Mouse (Mus musculus): ENCODE results near the gene Ambra1.

The Ambra1 gene

DNA sequence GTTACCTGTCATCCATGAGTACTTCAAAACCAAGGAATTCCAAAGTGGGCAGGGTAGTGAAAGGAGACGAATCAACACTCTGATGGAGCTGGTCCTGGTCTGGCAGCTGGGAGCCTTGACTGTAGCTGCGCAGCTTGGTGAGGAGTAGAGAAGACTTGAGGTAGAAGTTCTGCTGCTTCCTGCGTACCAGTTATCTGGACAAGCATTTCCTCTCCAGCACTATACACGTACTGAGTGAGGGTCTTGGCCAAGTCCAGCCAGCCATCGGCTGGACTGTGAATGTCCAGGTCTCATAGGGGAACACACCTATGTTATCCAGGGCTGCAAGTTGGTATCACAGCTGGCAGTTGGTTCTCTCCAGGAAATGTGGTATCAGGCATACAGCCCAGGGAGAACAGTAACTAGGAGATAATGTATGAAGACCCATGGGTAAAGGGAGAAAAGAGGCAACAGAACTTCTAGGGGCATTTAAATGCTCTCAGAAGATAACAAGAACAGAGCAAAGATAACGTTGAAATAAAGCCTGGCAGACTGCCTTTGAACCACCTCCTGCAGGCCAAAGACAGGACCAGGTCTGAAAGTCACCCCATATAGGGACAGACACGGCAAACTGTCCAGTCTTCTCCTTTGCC lies 186.5 kb downstream of the Ambra1 start:
- ATAC-seq (ENCODE audit: insufficient number of reproducible peaks, low FRiP score, low TSS enrichment), result no peak

DNA sequence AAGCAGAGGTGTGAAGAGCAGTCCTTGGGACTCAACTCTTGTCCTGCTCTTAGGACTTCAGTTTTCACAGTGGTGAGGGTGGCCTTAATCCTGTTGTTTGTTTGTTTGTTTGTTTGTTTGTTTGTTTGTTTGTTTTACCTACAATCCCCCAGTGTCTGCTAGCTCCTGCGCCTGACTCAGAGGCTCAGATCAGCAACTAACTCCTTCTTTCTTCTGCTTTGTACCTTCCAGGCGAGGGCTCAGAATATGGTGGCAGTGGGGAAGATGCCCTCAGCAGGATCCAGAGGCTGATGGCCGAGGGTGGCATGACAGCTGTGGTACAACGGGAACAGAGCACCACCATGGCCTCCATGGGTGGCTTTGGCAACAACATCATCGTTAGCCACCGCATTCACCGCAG lies 187.2 kb downstream of the Ambra1 start:
- ATAC-seq (ENCODE audit: insufficient number of reproducible peaks, low FRiP score, low TSS enrichment), result no peak

DNA sequence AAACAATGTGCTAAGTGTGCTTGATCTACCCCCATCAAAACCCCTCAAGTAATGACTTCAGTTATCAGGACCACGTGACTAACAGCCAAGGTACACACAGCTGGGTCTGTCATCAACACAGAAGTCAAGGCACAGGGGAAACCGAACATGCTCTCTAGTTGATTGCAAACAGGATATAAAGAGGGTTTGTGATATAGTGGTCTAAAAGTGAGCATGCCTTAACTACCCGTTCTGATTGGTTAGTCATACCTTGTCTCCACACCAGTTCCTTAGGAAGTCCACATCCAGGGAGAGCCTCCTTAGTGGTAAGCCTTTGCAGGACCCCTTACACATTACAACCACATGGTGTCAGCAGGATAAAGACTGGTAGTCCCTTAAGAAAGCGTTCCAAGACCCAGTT lies 190.2 kb downstream of the Ambra1 start:
- no peak for ATAC-seq (ENCODE audit: insufficient number of reproducible peaks, low FRiP score, low TSS enrichment)

DNA sequence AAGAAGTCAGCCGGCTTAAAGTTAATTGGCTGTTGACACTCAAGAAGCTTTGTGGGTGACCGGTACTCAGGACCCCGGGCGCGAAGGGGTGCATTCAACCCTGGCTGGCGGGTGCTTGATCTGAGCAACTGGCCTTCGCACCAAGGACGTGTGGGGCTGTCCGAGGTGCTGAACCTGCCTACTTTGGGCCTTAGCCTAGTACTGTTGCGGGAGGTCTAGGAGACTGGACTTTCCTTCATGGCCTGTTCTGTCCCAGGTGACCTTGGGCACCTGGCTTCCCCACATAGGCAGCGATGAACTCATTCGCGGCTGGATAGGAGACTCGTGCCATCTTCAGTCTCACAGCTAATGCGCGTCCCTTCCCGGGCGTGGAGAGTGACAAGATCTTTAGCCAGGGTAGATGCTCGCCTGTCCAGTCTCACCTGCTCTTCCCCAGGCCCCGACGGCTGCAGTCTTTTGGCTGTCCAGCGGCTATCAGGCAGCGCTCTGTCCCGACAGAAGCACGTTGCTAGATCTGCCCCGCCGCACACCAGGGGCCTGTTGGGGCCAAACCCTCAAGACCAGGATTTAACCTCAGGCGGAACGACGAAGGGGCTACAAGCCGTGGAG lies 191.4 kb downstream of the Ambra1 start:
- no peak for ATAC-seq (ENCODE audit: insufficient number of reproducible peaks, low FRiP score, low TSS enrichment)

DNA sequence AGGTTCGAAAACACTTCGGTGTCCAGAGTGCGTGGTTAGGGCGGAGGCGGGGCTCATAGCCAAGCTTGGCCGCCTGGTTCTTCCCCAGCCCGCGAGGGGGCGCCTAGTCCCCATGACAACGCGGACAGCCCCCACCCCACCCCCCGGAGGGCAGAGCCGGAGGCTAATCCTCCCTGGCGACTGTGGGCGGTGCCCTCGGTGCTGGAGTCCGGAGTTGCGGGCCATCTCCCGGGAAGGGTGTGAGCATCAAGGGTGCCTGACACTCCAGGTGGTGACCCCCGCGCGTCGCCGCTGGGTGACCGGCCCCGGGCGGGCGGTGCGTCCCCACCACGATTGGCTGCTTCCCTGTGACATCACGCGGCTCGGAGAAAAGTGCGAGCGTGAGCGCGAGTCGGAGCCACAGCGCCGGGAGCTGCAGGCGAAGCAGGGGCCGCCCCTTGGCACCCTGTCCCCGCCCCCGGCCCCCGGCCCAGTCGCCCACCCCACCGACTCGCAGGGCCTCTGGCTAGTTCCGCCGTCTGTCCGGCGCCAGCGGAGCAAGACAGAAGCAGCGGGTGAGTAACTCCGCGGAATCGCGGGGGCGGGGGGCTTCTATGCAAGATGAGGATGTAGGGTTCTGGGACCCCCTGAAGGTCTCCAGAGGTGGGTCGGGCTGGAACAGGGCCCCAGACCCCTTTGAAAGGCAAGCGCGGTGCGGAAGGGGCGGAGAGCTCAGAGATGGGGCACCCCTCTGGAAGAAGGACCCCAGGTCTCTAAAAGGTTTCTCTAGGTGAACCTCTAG lies 192.0 kb downstream of the Ambra1 start:
- ATAC-seq (ENCODE audit: insufficient number of reproducible peaks, low FRiP score, low TSS enrichment), result no peak

DNA sequence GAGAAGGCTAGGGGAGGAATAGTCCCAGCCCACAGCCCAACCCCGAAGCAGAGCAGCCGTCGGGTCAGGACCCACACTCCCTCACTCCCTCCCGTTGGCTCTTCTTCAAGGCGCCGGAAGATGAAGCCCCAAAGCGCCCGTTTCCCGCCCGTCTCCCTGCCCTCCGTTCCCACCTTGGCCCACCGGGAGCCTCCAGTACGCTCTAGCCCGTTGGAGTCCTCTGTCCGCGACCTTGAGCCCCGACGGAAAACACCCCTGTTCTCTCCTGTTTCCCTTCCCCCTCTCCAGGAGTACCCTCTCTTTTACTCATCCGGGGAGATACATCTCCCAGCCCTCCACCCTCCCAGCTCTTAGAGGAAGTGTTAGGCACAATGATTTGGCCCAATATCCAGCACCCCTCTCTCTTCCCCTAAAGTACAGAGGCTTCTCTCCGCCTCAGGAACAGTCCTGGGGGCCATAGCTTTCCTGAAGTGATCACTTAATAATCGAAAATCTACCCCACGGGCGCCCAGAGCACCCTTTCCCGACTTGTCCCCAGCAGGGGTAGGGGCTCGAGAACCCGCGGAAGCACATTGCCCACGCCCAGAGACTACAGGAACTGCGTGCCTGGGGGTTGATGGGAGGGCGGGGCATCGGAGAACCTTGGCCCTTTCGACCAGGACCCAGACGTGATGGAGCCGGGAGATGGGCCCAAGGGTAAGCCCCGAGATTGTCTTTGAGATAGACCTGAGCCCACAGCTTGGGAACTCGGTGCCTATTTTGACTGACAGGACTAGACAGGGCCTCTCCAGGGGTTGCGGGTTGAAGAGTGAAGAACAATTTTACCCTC lies 192.9 kb downstream of the Ambra1 start:
- no peak for ATAC-seq (ENCODE audit: insufficient number of reproducible peaks, low FRiP score, low TSS enrichment)

DNA sequence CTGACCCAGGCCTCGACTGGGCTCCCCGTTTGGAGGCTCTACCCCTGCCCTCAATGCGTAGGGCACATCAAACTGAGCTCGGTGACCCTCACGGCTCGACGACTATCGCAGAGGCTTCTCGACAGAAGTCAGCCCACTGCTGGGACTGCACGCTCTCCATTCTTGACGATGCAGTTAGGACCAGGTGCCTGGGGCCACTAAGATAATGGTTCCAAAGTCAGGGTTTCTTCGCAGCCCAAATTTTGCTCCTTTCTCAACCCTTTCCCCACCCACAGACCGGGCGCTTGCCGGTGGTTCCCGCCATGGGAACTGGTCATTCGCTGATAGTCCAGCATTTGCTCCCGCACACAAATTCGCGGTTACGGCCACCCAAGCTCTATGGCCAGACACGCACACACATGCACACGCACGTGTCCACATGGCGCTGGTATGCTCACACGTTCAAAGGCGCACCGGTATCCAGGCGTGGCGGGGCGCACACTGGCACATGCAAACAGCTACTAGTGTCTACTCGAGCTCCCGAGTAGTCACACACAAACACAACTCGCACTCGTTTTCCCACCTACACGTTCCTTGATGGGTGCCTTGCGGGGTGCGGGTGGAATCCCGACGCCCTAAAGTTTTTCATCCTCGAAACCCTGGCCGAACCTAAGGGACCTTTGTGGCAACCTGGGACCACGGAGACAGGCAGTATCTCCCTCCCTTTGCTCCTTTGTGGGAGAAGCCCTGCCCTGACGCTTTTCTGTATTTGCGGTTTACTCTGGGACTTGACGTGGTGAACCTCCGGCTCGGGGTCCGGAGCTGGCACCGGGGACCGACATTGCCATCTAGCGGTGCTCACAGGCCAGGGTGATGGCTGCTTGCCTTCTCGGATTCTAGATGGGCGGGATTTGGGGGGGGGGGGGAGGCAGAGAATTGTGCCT lies 193.7 kb downstream of the Ambra1 start:
- ATAC-seq (ENCODE audit: insufficient number of reproducible peaks, low FRiP score, low TSS enrichment), result no peak

DNA sequence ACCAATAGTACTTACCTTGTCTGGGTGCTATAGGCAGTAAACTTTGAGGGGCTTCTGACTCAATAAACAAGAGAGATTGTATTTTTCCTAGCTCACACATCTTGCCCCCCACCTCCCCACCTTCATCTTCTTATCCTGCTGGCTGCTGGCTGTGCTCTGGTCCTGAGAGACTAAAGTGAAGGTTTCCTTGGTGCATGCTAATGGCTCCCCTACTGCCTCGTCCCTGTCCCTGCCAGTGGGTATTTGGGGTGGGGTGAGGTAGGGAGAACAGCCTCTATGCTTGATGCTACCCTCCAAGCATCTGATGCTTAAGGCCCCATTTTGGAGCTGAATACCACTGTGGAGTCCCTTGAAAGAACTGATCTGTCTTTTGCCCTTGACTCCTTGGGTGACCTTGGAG lies 194.8 kb downstream of the Ambra1 start:
- no peak for ATAC-seq (ENCODE audit: insufficient number of reproducible peaks, low FRiP score, low TSS enrichment)

DNA sequence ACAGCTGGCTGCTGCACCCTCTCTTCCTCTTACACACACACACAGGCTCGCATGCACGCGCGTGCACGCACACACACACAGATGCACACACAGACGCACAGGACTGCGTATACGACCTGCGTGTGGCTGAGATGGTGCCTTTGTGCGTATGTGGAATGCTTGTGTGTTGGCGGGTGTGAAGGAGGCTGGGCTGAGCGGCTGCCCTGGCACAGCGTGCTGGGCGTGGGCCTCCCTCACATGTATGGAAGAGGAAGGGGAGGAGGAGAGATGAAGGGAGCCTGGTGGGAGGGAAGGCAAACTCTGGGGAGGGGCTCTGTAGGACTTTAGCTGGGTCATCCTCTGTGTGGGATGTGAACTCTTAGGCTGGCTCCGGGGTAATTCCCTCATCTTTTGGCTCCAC lies 195.5 kb downstream of the Ambra1 start:
- ATAC-seq (ENCODE audit: insufficient number of reproducible peaks, low FRiP score, low TSS enrichment), result no peak

DNA sequence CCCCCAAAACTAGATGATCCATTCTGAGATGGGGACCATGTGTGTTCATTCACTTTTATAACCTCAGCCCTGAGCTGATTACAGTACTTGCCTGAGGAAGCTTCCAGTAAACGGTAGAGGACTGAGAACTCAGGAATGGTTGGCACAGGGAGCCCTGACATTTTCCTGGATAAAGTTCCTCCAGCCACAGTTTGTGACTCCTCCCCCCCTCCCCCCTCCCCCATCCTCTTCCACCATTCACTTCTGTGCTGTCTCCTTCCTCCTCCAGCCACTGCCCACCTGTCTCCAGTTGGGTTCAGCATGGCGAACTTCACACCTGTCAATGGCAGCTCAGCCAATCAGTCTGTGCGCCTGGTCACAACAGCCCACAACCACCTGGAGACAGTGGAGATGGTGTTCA lies 197.0 kb downstream of the Ambra1 start, which contains the start of gene Chrm4:
Gene Chrm4 (plus strand): TSS at position 301 of the 400 bp plus-strand sequence.
- ATAC-seq (ENCODE audit: insufficient number of reproducible peaks, low FRiP score, low TSS enrichment), result no peak

DNA sequence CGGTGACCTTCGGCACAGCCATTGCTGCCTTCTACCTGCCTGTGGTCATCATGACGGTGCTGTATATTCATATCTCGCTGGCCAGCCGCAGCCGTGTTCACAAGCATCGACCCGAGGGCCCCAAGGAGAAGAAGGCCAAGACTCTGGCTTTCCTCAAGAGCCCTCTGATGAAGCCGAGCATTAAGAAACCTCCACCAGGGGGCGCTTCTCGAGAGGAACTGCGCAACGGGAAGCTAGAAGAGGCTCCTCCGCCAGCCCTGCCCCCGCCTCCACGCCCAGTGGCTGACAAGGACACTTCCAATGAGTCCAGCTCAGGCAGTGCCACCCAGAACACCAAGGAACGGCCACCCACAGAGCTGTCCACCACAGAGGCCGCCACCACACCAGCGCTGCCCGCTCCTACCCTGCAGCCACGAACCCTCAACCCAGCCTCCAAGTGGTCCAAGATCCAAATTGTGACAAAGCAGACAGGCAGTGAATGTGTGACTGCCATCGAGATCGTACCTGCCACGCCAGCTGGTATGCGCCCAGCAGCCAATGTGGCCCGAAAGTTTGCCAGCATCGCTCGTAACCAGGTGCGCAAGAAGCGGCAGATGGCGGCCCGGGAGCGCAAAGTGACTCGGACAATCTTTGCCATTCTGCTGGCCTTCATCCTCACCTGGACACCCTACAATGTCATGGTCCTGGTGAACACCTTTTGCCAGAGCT lies 198.0 kb downstream of the Ambra1 start:
- no peak for ATAC-seq (ENCODE audit: insufficient number of reproducible peaks, low FRiP score, low TSS enrichment)

DNA sequence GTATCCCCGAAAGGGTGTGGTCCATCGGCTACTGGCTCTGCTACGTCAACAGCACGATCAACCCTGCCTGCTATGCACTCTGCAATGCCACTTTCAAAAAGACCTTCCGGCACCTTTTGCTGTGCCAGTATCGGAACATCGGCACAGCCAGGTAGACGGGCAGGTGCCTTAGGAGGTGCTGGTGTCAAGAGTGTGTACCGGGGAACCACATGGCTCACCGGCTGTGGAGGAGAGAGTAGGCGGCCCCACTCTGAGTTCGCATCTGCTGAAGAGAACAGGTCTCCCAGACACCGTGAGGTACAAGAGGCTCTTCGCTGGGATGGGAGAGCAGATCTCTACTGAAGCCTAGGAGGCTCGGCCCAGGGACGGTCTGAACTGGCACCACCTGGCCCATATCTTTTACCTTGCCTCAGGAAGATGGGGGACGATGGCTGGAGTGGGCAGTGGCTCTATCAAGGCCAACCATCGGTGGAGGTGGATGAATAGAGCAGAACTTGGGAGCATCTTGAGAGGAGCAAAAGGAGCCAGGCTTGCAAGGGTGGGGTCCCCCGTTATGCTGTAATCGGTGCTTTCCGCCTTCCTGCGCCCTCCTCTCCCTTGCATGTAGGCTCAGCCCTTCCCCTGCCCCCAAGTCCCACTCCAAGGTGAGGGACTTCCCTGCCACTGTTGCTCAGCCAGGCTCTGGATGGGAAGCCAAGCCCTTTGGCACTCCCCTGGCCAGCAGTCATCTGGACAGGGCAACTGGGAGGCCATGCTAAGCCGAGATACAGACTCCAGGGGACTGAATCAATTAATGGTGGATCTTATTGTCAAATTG lies 198.8 kb downstream of the Ambra1 start:
- no peak for ATAC-seq (ENCODE audit: insufficient number of reproducible peaks, low FRiP score, low TSS enrichment)

DNA sequence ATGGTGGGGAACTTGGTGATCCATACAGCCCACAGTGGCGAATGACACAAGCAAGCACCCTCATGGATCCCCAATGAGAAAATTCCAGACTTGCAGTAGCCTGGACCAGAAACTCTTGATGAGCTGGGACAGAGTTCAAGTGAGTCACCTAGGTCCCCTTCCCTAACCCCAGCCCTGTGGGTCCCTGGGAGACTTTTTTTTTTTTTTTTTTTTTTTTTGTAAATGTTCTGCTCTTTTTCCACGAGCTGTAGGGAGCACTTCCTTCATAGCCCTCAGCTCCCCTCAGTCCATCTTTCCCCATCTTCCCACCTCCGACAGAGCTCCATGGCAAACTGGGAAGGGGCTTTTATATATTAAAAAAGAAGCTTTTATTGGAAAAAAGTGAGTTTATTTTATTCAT lies 199.5 kb downstream of the Ambra1 start:
- ATAC-seq (ENCODE audit: insufficient number of reproducible peaks, low FRiP score, low TSS enrichment), result no peak

DNA sequence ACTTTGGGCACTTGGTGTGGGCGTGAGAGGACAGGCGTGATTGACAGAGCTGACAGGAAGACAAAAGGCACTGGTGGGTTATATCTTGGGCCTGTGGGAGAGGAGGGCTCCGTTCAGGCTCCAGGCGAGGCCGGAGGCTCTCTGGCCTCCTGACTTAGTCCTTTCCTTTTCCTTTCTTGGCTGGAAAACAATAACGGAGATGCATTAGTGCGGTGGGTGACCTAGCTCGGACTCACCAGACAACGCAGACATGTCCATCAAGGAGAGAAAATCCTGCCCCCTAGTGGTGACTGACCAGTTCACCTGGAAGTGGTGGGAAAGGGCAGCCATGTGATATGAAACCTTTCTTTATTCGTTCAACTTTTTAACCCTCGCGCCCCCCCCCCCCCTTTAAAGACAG lies 200.0 kb downstream of the Ambra1 start:
- ATAC-seq (ENCODE audit: insufficient number of reproducible peaks, low FRiP score, low TSS enrichment), result no peak

DNA sequence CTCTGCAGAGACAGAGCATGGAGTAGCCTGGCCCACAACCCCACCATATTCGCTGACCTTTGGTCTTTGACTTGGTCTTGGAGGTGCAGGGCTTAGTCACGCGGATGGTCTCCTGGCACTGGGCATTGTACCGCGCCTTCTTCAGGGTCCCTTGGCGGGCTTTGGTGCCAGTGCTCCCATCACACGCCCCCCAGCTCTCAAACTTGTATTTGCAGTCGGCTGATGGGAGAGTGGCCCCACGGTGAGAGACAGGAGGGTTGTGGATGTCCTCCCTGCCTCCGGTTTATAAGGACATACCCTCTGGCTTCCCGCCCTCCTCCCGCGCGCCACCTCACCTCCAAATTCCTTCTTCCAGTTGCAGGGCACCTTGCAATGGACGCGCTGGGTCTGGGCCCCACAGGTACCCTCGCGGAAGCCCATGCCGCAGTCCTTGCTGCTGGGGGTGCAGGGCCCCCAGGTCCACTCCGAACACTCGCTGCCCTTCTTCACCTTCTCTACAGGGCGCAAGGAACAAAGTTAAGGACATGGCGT lies 200.9 kb downstream of the Ambra1 start:
- no peak for ATAC-seq (ENCODE audit: insufficient number of reproducible peaks, low FRiP score, low TSS enrichment)

DNA sequence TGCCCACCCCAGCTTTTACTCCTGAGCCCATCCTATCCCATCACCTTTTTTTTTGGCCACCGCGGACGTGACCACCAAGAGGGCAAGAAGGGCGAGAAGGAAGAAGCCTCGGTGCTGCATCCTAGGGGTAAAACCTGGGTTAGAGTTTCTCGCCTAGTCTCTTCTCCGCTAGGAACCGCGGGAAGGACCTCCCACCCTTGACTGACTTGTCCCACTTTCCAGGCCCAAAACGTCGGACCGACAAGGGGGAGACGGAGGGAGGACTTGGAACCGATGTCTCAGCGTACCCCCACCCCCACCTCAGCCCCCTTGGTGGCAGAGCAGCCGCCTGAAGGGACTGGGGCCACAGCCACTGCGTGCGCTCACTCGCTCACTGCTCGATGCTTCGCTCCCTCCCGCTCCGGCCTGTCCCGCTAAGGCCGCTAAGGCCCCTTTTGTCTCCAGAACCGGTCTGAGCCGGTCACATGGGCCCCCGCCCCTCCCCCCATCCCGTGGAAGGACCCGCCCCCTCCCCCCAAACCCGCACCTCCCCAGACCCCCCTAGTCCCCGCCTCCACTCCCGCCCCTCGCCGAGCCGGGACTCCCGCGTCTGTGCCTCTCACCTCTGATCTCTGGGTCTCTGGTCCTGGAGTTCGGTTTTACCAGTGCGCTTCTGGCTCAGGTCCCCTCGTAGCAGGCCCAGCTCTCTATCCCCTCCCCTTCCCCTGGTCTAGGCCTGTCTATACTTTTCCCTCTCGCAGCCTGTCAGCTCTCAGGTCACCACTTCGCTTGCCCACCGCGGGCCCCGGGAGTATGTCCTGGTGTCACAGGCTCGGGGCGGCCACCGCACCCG lies 201.6 kb downstream of the Ambra1 start:
- ATAC-seq (ENCODE audit: insufficient number of reproducible peaks, low FRiP score, low TSS enrichment), result no peak

DNA sequence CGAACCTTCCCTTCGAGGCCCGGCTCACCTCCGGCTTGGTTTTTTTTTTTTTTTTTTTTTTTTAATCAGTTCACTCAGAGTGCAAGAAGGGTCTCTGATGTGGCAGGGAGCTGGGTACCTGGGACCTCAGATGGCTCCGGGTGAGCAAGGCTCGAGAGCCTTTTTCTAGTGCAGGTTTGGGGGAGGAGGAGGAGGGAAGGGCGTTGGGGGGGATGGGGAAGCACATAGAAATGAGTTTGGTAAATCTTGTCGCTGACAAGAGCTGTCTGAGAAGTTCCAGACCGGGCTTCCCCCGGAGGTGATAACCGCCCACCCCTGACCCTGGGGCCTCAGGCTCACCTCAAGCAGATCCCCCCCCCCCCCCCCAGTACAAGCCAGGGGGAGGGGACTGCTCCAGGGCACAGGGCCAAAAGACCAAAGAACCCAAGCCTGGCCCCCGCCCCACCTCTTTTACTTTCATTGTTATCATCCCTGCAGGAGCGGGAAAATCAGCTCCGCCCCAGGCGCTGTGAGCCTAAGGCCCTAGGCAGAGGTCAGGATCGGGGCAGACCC lies 202.3 kb downstream of the Ambra1 start, which contains the start of gene Mdk:
Gene Mdk (minus strand): TSS at position 138 of the 552 bp plus-strand sequence.
- no peak for ATAC-seq (ENCODE audit: insufficient number of reproducible peaks, low FRiP score, low TSS enrichment)
